Mouse (Mus musculus) neural tube, postnatal 0 days (tissue): ENCODE data around the gene Dscaml1. TPM values are rescaled to one million over a fixed set of nuclear protein-coding genes. Genes with fewer than 3 reads are reported as not detected.

Experiments used
- polyA plus RNA-seq: library from polyadenylated mRNA; unstranded; fragments of >200 nt; fragmentation: Nextera tagmentation; extraction: Ambion mirVana; gene quantifications from 2 replicates; pipeline ENCODE4 v1.2.1, GENCODE M21; 2015

Dscaml1 gene
- polyA plus RNA-seq = 12.1 and 15.4 TPM in 2 replicates

GRCm38 (mm10) chr9:45426456-45426855 lies at the start of gene Dscaml1:
Gene Dscaml1 (plus strand): TSS chr9:45426628.

GRCm38 (mm10) chr9:45399434-45399833 lies 27.0 kb upstream of the Dscaml1 start, which contains the start of gene Fxyd2:
Gene Fxyd2 (plus strand): TSS chr9:45399669.

Other genes with a start within 250 kb of the Dscaml1 start
- not detected in 2 replicates for gene BC049352, start 244.6 kb upstream of the Dscaml1 start, polyA plus RNA-seq
- gene Tmprss4, start 222.5 kb upstream of the Dscaml1 start, polyA plus RNA-seq = not detected in 2 replicates
- 1.3 and 1.5 TPM in 2 replicates for gene Il10ra, start 157.5 kb upstream of the Dscaml1 start, polyA plus RNA-seq
- not detected in 2 replicates for gene Tmprss13, start 107.5 kb upstream of the Dscaml1 start, polyA plus RNA-seq
- gene Fxyd6, start 56.4 kb upstream of the Dscaml1 start, polyA plus RNA-seq = 662 and 723 TPM in 2 replicates
- 19.8 and 23.6 TPM in 2 replicates for gene Fxyd2, start 27.0 kb upstream of the Dscaml1 start, polyA plus RNA-seq